Mouse (Mus musculus) limb, embryonic 14.5 days (tissue): ENCODE data around the gene Selenow. TPM values are rescaled to one million over a fixed set of nuclear protein-coding genes. Genes with fewer than 3 reads are reported as not detected.

Experiments
- ATAC-seq: fragments of 200-750 bp; cut with Nextera tagmentation; 2 replicates; pipeline ENCODE4 v1.8.0; 2017; ENCODE audit warnings: low read depth, moderate number of reproducible peaks, moderate TSS enrichment; ENCODE audit not compliant: low FRiP score
- DNase-seq: peaks from one replicate; pipeline ENCODE4 v3.0.0-alpha.2; 2015; ENCODE audit warnings: low spot score
- H3K27ac ChIP-seq: fragments of 300-500 bp; sonication (generic); replicated peaks from 2 replicates; pipeline ENCODE4 v1.5.1; 2014; ENCODE audit warnings: low read depth, mild to moderate bottlenecking, low read length, moderate library complexity, mixed read lengths
- H3K27me3 ChIP-seq: fragments of 300-500 bp; sonication (generic); 2 replicates; pipeline ENCODE4 v1.6.1; 2014; ENCODE audit warnings: low read length, mixed read lengths; ENCODE audit not compliant: control insufficient read depth, insufficient read depth
- H3K36me3 ChIP-seq: fragments of 300-500 bp; sonication (generic); 2 replicates; pipeline ENCODE4 v1.6.1; 2014; ENCODE audit warnings: mild to moderate bottlenecking, low read length, moderate library complexity, mixed read lengths; ENCODE audit not compliant: control insufficient read depth, insufficient read depth
- H3K4me1 ChIP-seq: fragments of 300-500 bp; sonication (generic); 2 replicates; pipeline ENCODE4 v1.6.1; 2014; ENCODE audit warnings: antibody characterized with exemption, low read length, mixed read lengths; ENCODE audit not compliant: control insufficient read depth, insufficient read depth
- H3K4me2 ChIP-seq: fragments of 300-500 bp; sonication (generic); replicated peaks from 2 replicates; pipeline ENCODE4 v1.6.1; 2014; ENCODE audit warnings: low read depth, mild to moderate bottlenecking, low read length, moderate library complexity; ENCODE audit not compliant: severe bottlenecking
- H3K4me3 ChIP-seq: fragments of 300-500 bp; sonication (generic); replicated peaks from 2 replicates; pipeline ENCODE4 v1.5.1; 2014; ENCODE audit warnings: low read length
- H3K9ac ChIP-seq: fragments of 300-500 bp; sonication (generic); 2 replicates; pipeline ENCODE4 v1.6.1; 2014; ENCODE audit warnings: mild to moderate bottlenecking, low read depth, low read length, moderate library complexity; ENCODE audit not compliant: severe bottlenecking
- H3K9me3 ChIP-seq: fragments of 300-500 bp; sonication (generic); 2 replicates; pipeline ENCODE4 v1.6.1; 2016; ENCODE audit warnings: low read length; ENCODE audit not compliant: control insufficient read depth
- POLR2A ChIP-seq: fragments of 200-500 bp; IDR thresholded peaks from 2 replicates; pipeline ENCODE4 v1.8.0; 2012; ENCODE audit warnings: inconsistent platforms, mild to moderate bottlenecking, moderate library complexity, borderline replicate concordance; ENCODE audit not compliant: insufficient read depth, insufficient read length; ENCODE audit errors: extremely low read depth
- WGBS: fragments of 180-500 bp; shearing (Covaris S2); extraction: QIAGEN DNeasy Blood & Tissue Kit; methylation state at CpG from one replicate; pipeline ENCODE4 v1.1.7; 2014; 5-methylcytosine and 5-hydroxymethylcytosine counted together
- polyA plus RNA-seq, 2 experiments: library from polyadenylated mRNA; depleted of rRNA in 1 of 2; stranded (reverse) in 1 of 2; unstranded in 1 of 2; fragments of >200 nt; fragmentation: Nextera tagmentation in 1 of 2; extraction: Ambion mirVana in 1 of 2; gene quantifications; 2 replicates each; pipeline versions ENCODE4 v1.2.1 to v1.2.3; 2012 to 2014

The Selenow gene
- polyA plus RNA-seq, 2 experiments, result 588 to 1,065 TPM

GRCm38 (mm10) chr7:15956143-15956542 is 33.9 kb upstream of the Selenow start:
- DNase-seq, result no peak
- Histone ChIP-seq H3K9me3 (no peaks in the 10 kb centered on the region; the same call in 1 of the 2 replicates), H3K27ac (no peak overlapping the region), H3K4me3 (no peak overlapping the region), H3K4me1 (peaks cover 8% of the 10 kb centered on the region; the same call in 1 of the 2 replicates), H3K27me3 (no peaks in the 10 kb centered on the region), H3K9ac (no peak overlapping the region), H3K36me3 (peaks cover 53% of the 10 kb centered on the region), H3K4me2 (no peak overlapping the region)
- 71% methylated on average over 5 of the region's 5 CpGs for WGBS
- no peak for TF ChIP-seq POLR2A
- ATAC-seq, result no peak

- Histone ChIP-seq H3K27me3 (no peaks in the 10 kb centered on the region), H3K9ac (peak overlapping the region; percentile 21; the same call in 1 of the 2 replicates), H3K36me3 (peaks cover 58% of the 10 kb centered on the region), H3K4me3 (no peak overlapping the region), H3K27ac (no peak overlapping the region), H3K4me2 (peak overlapping the region; percentile 22; the same call in 1 of the 2 replicates), H3K4me1 (peaks cover 5% of the 10 kb centered on the region; the same call in 1 of the 2 replicates), H3K9me3 (no peaks in the 10 kb centered on the region; the same call in 1 of the 2 replicates)
- ATAC-seq (no peak), DNase-seq (no peak)
- 24% methylated on average over 5 of the region's 7 CpGs for WGBS
- TF ChIP-seq POLR2A, result no peak
Observed at GRCm38 (mm10) chr7:15955509-15955908, 33.3 kb upstream of the Selenow start.

GRCm38 (mm10) chr7:15954978-15955443 is 32.8 kb upstream of the Selenow start:
- no peak for DNase-seq
- WGBS, result 6% methylated on average over 21 of the region's 21 CpGs
- no peaks in the 10 kb centered on the region for H3K27me3 ChIP-seq
- no peak overlapping the region for H3K4me3 ChIP-seq
- H3K36me3 ChIP-seq, result peaks cover 63% of the 10 kb centered on the region
- H3K4me1 ChIP-seq, result peaks cover 5% of the 10 kb centered on the region; the same call in 1 of the 2 replicates
- peak overlapping the region; percentile 22; the same call in 1 of the 2 replicates for H3K4me2 ChIP-seq
- TF ChIP-seq POLR2A, result no peak
- ATAC-seq, result no peak
- H3K9ac ChIP-seq, result peak overlapping the region; percentile 21; the same call in 1 of the 2 replicates
- no peaks in the 10 kb centered on the region; the same call in 1 of the 2 replicates for H3K9me3 ChIP-seq
- no peak overlapping the region for H3K27ac ChIP-seq

GRCm38 (mm10) chr7:15954436-15954835 is 32.2 kb upstream of the Selenow start:
- Histone ChIP-seq H3K4me2 (no peak overlapping the region), H3K36me3 (peaks cover 69% of the 10 kb centered on the region), H3K9ac (no peak overlapping the region), H3K27ac (no peak overlapping the region), H3K4me1 (peaks cover 5% of the 10 kb centered on the region; the same call in 1 of the 2 replicates), H3K27me3 (no peaks in the 10 kb centered on the region), H3K4me3 (no peak overlapping the region), H3K9me3 (no peaks in the 10 kb centered on the region; the same call in 1 of the 2 replicates)
- DNase-seq (no peak), ATAC-seq (no peak)
- no peak for TF ChIP-seq POLR2A
- WGBS, result 90% methylated on average over 7 of the region's 7 CpGs

- DNase-seq (no peak), ATAC-seq (no peak)
- no peak for TF ChIP-seq POLR2A
- Histone ChIP-seq H3K9ac (no peak overlapping the region), H3K4me1 (peaks cover 8% of the 10 kb centered on the region), H3K27me3 (no peaks in the 10 kb centered on the region), H3K27ac (no peak overlapping the region), H3K9me3 (no peaks in the 10 kb centered on the region; the same call in 1 of the 2 replicates), H3K4me3 (no peak overlapping the region), H3K4me2 (no peak overlapping the region), H3K36me3 (peaks cover 69% of the 10 kb centered on the region)
- 88% methylated on average over 13 of the region's 13 CpGs for WGBS
Observed at GRCm38 (mm10) chr7:15953307-15954074, 31.3 kb upstream of the Selenow start.
